Mouse (Mus musculus) limb, embryonic 14.5 days (tissue): ENCODE measurements around the gene Tmem252. TPM values are rescaled to one million over a fixed set of nuclear protein-coding genes. Genes with fewer than 3 reads are reported as not detected.

Experiments
- ATAC-seq: fragments of 200-750 bp; cut with Nextera tagmentation; 2 replicates; pipeline ENCODE4 v1.8.0; 2017; ENCODE audit warnings: low read depth, moderate number of reproducible peaks, moderate TSS enrichment; ENCODE audit not compliant: low FRiP score
- DNase-seq: peaks from one replicate; pipeline ENCODE4 v3.0.0-alpha.2; 2015; ENCODE audit warnings: low spot score
- H3K27ac ChIP-seq: fragments of 300-500 bp; sonication (generic); replicated peaks from 2 replicates; pipeline ENCODE4 v1.5.1; 2014; ENCODE audit warnings: low read depth, mild to moderate bottlenecking, low read length, moderate library complexity, mixed read lengths
- H3K27me3 ChIP-seq: fragments of 300-500 bp; sonication (generic); 2 replicates; pipeline ENCODE4 v1.6.1; 2014; ENCODE audit warnings: low read length, mixed read lengths; ENCODE audit not compliant: control insufficient read depth, insufficient read depth
- H3K36me3 ChIP-seq: fragments of 300-500 bp; sonication (generic); 2 replicates; pipeline ENCODE4 v1.6.1; 2014; ENCODE audit warnings: mild to moderate bottlenecking, low read length, moderate library complexity, mixed read lengths; ENCODE audit not compliant: control insufficient read depth, insufficient read depth
- H3K4me1 ChIP-seq: fragments of 300-500 bp; sonication (generic); 2 replicates; pipeline ENCODE4 v1.6.1; 2014; ENCODE audit warnings: antibody characterized with exemption, low read length, mixed read lengths; ENCODE audit not compliant: control insufficient read depth, insufficient read depth
- H3K4me2 ChIP-seq: fragments of 300-500 bp; sonication (generic); replicated peaks from 2 replicates; pipeline ENCODE4 v1.6.1; 2014; ENCODE audit warnings: low read depth, mild to moderate bottlenecking, low read length, moderate library complexity; ENCODE audit not compliant: severe bottlenecking
- H3K4me3 ChIP-seq: fragments of 300-500 bp; sonication (generic); replicated peaks from 2 replicates; pipeline ENCODE4 v1.5.1; 2014; ENCODE audit warnings: low read length
- H3K9ac ChIP-seq: fragments of 300-500 bp; sonication (generic); 2 replicates; pipeline ENCODE4 v1.6.1; 2014; ENCODE audit warnings: mild to moderate bottlenecking, low read depth, low read length, moderate library complexity; ENCODE audit not compliant: severe bottlenecking
- H3K9me3 ChIP-seq: fragments of 300-500 bp; sonication (generic); 2 replicates; pipeline ENCODE4 v1.6.1; 2016; ENCODE audit warnings: low read length; ENCODE audit not compliant: control insufficient read depth
- POLR2A ChIP-seq: fragments of 200-500 bp; IDR thresholded peaks from 2 replicates; pipeline ENCODE4 v1.8.0; 2012; ENCODE audit warnings: inconsistent platforms, mild to moderate bottlenecking, moderate library complexity, borderline replicate concordance; ENCODE audit not compliant: insufficient read depth, insufficient read length; ENCODE audit errors: extremely low read depth
- WGBS: fragments of 180-500 bp; shearing (Covaris S2); extraction: QIAGEN DNeasy Blood & Tissue Kit; methylation state at CpG from one replicate; pipeline ENCODE4 v1.1.7; 2014; 5-methylcytosine and 5-hydroxymethylcytosine counted together
- polyA plus RNA-seq, 2 experiments: library from polyadenylated mRNA; depleted of rRNA in 1 of 2; stranded (reverse) in 1 of 2; unstranded in 1 of 2; fragments of >200 nt; fragmentation: Nextera tagmentation in 1 of 2; extraction: Ambion mirVana in 1 of 2; gene quantifications; 2 replicates each; pipeline versions ENCODE4 v1.2.1 to v1.2.3; 2012 to 2014

The Tmem252 gene
- polyA plus RNA-seq (2012; rRNA removed) (0.10 and 0.18 TPM in 2 replicates), polyA plus RNA-seq (2014; fragmentation: Nextera tagmentation; extraction: Ambion mirVana) (1.5 and 2.2 TPM in 2 replicates)

GRCm38 (mm10) chr19:24673762-24674161 lies at the start of gene Tmem252:
Tmem252 (plus strand) TSS chr19:24674008.
- ATAC-seq (no peak), DNase-seq (no peak)
- Histone ChIP-seq H3K4me1 (no peaks in the 10 kb centered on the region), H3K36me3 (no peaks in the 10 kb centered on the region), H3K4me3 (no peak within 1 kb of the TSS), H3K27me3 (no peaks in the 10 kb centered on the region), H3K4me2 (no peak within 1 kb of the TSS), H3K27ac (no peak within 1 kb of the TSS), H3K9me3 (no peaks in the 10 kb centered on the region), H3K9ac (no peak within 1 kb of the TSS)
- 53% methylated on average over 4 of the region's 4 CpGs for WGBS
- TF ChIP-seq POLR2A, result no peak

GRCm38 (mm10) chr19:24628049-24628448 lies 45.8 kb upstream of the Tmem252 start:
- TF ChIP-seq POLR2A, result no peak
- DNase-seq (no peak), ATAC-seq (no peak)
- Histone ChIP-seq H3K4me2 (no peak overlapping the region), H3K27me3 (no peaks in the 10 kb centered on the region), H3K9ac (no peak overlapping the region), H3K36me3 (no peaks in the 10 kb centered on the region), H3K9me3 (no peaks in the 10 kb centered on the region), H3K4me1 (no peaks in the 10 kb centered on the region), H3K4me3 (no peak overlapping the region), H3K27ac (no peak overlapping the region)
- 85% methylated on average over 4 of the region's 4 CpGs for WGBS

- Histone ChIP-seq H3K36me3 (no peaks in the 10 kb centered on the region), H3K4me3 (no peak overlapping the region), H3K27me3 (no peaks in the 10 kb centered on the region), H3K4me1 (no peaks in the 10 kb centered on the region), H3K9ac (no peak overlapping the region), H3K9me3 (no peaks in the 10 kb centered on the region), H3K27ac (no peak overlapping the region), H3K4me2 (no peak overlapping the region)
- DNase-seq (no peak), ATAC-seq (no peak)
- no peak for TF ChIP-seq POLR2A
- 83% methylated on average over 3 of the region's 3 CpGs for WGBS
Measured at GRCm38 (mm10) chr19:24633008-24633407, 40.8 kb upstream of the Tmem252 start.

- H3K9me3 ChIP-seq, result no peaks in the 10 kb centered on the region
- H3K9ac ChIP-seq, result no peak overlapping the region
- no peaks in the 10 kb centered on the region for H3K4me1 ChIP-seq
- 10% methylated on average over 7 of the region's 7 CpGs for WGBS
- no peak overlapping the region for H3K4me3 ChIP-seq
- no peak for TF ChIP-seq POLR2A
- H3K27ac ChIP-seq, result no peak overlapping the region
- ATAC-seq (peak; percentile 60; the same call in 1 of the 2 replicates), DNase-seq (peak; percentile 67)
- no peak overlapping the region for H3K4me2 ChIP-seq
- no peaks in the 10 kb centered on the region for H3K27me3 ChIP-seq
- H3K36me3 ChIP-seq, result no peaks in the 10 kb centered on the region
Measured at GRCm38 (mm10) chr19:24634602-24635001, 39.2 kb upstream of the Tmem252 start.

- Histone ChIP-seq H3K27ac (no peak overlapping the region), H3K4me3 (no peak overlapping the region), H3K27me3 (no peaks in the 10 kb centered on the region), H3K4me2 (no peak overlapping the region), H3K9ac (no peak overlapping the region), H3K9me3 (no peaks in the 10 kb centered on the region), H3K36me3 (no peaks in the 10 kb centered on the region), H3K4me1 (no peaks in the 10 kb centered on the region)
- no peak for ATAC-seq
- WGBS, result 77% methylated on average over 10 of the region's 10 CpGs
- TF ChIP-seq POLR2A, result no peak
- no peak for DNase-seq
Measured at GRCm38 (mm10) chr19:24636616-24637015, 37.2 kb upstream of the Tmem252 start.

GRCm38 (mm10) chr19:24637988-24638387 lies 35.8 kb upstream of the Tmem252 start:
- no peak overlapping the region for H3K4me3 ChIP-seq

More at GRCm38 (mm10) chr19:24637988-24638387, 35.8 kb upstream of the Tmem252 start:
- Histone ChIP-seq H3K9ac (no peak overlapping the region), H3K4me1 (no peaks in the 10 kb centered on the region), H3K36me3 (no peaks in the 10 kb centered on the region), H3K9me3 (no peaks in the 10 kb centered on the region), H3K4me2 (no peak overlapping the region), H3K27ac (no peak overlapping the region), H3K27me3 (no peaks in the 10 kb centered on the region)
- no peak for TF ChIP-seq POLR2A
- DNase-seq (no peak), ATAC-seq (no peak)
- WGBS, result 84% methylated on average over 6 of the region's 6 CpGs
